Mouse (Mus musculus) CH12.LX (cell line): ENCODE measurements around the gene Txlnb.
A peak's percentile ranks its signal among the peaks of the same experiment; 100 is the strongest.

ENCODE experiments used
- CHD2 ChIP-seq: IDR thresholded peaks from 2 replicates; pipeline ENCODE4 v1.6.1; 2011; ENCODE audit warnings: low read length, improper control_type of control experiment
- CTCF ChIP-seq, 2 experiments: IDR thresholded peaks in 1 of 2; conservative IDR thresholded peaks in 1 of 2; 2 replicates each; pipeline ENCODE4 v1.5.1; 2011 to 2012; ENCODE audit warnings: low read depth in 2 of 2, low read length in 2 of 2, improper control_type of control experiment in 1 of 2, inconsistent platforms in 1 of 2, mild to moderate bottlenecking in 1 of 2, moderate library complexity in 1 of 2
- EP300 ChIP-seq: IDR thresholded peaks from 2 replicates; pipeline ENCODE4 v1.6.1; 2011; ENCODE audit warnings: low read length, improper control_type of control experiment
- KAT2A ChIP-seq: IDR thresholded peaks from 2 replicates; pipeline ENCODE4 v1.6.1; 2012; ENCODE audit warnings: low read length, improper control_type of control experiment, inconsistent platforms; ENCODE audit not compliant: insufficient replicate concordance
- MAFK ChIP-seq: IDR thresholded peaks from 2 replicates; pipeline ENCODE4 v1.6.1; 2011; ENCODE audit warnings: low read length, improper control_type of control experiment; ENCODE audit not compliant: insufficient replicate concordance
- MEF2A ChIP-seq: IDR thresholded peaks from 2 replicates; pipeline ENCODE4 v1.6.1; 2014; ENCODE audit warnings: low read depth, mild to moderate bottlenecking, inconsistent platforms, low read length, improper control_type of control experiment, borderline replicate concordance
- NELFE ChIP-seq: IDR thresholded peaks from 2 replicates; pipeline ENCODE4 v1.6.1; 2011; ENCODE audit warnings: low read depth, low read length, improper control_type of control experiment
- SMC3 ChIP-seq: IDR thresholded peaks from 2 replicates; pipeline ENCODE4 v1.6.1; 2011; ENCODE audit warnings: low read depth, low read length, improper control_type of control experiment
- USF1 ChIP-seq: IDR thresholded peaks from 2 replicates; pipeline ENCODE4 v1.6.1; 2014; ENCODE audit warnings: low read depth, mild to moderate bottlenecking, inconsistent platforms, low read length, improper control_type of control experiment

- TF ChIP-seq KAT2A, result no peak
- no peak for TF ChIP-seq CTCF (conservative IDR thresholded peaks at IDR 0.05 in 1 of 2, IDR thresholded peaks at IDR 0.05 in 1 of 2; ENCODE audit: low read depth in 2 of 2, low read length in 2 of 2)
- no peak; the same call in 1 of the 2 replicates for TF ChIP-seq NELFE
- no peak for TF ChIP-seq SMC3
- peak; percentile 52; the same call in 1 of the 2 replicates for TF ChIP-seq MAFK
- TF ChIP-seq EP300, result peak; percentile 90
- peak; percentile 81 for TF ChIP-seq CHD2
- no peak for TF ChIP-seq USF1
- peak; percentile 79 for TF ChIP-seq MEF2A
Measured at GRCm38 (mm10) chr10:17788347-17788746, 7.7 kb upstream of the Txlnb start.
